Mouse (Mus musculus) myocyte (in vitro differentiated cells): ENCODE measurements around the gene Crispld2.

Experiments used
- CEBPB ChIP-seq: IDR thresholded peaks from 2 replicates; pipeline ENCODE4 v1.6.1; 2011; ENCODE audit warnings: mild to moderate bottlenecking, moderate library complexity; ENCODE audit not compliant: poor library complexity, insufficient read depth, severe bottlenecking
- E2F4 ChIP-seq: IDR thresholded peaks from one replicate; pipeline ENCODE4 v1.6.1; 2011; ENCODE audit warnings: mild to moderate bottlenecking, control low read depth, moderate library complexity; ENCODE audit not compliant: insufficient read depth
- MAX ChIP-seq: IDR thresholded peaks from one replicate; pipeline ENCODE4 v1.6.1; 2011; ENCODE audit warnings: low read depth, mild to moderate bottlenecking, control low read depth
- MYOD1 ChIP-seq, 3 experiments: IDR thresholded peaks; one replicate each; pipeline ENCODE4 v1.6.1; 2011; ENCODE audit warnings: control low read depth in 2 of 3, low read depth in 2 of 3, mild to moderate bottlenecking in 2 of 3, moderate library complexity in 1 of 3; ENCODE audit not compliant: insufficient read length in 2 of 3, control insufficient read depth in 1 of 3
- POLR2A ChIP-seq: IDR thresholded peaks from one replicate; pipeline ENCODE4 v1.6.1; 2011; ENCODE audit warnings: low read depth, mild to moderate bottlenecking, control low read depth, moderate library complexity; ENCODE audit not compliant: insufficient read length
- SRF ChIP-seq: IDR thresholded peaks from one replicate; pipeline ENCODE4 v1.6.1; 2011; ENCODE audit warnings: low read depth; ENCODE audit not compliant: control insufficient read depth, insufficient read length
- USF1 ChIP-seq: IDR thresholded peaks from one replicate; pipeline ENCODE4 v1.6.1; 2011; ENCODE audit warnings: low read depth, mild to moderate bottlenecking, control low read depth, moderate library complexity

GRCm38 (mm10) chr8:120037611-120038010 is 45.4 kb downstream of the Crispld2 start:
- no peak for TF ChIP-seq MAX
- no peak for TF ChIP-seq USF1
- no peak for TF ChIP-seq POLR2A
- no peak for TF ChIP-seq E2F4
- no peak for TF ChIP-seq CEBPB
- TF ChIP-seq MYOD1 (IDR thresholded peaks at IDR 0.05; ENCODE audit: control insufficient read depth in 1 of 3, insufficient read length in 2 of 3, low read depth in 2 of 3), result no peak
- TF ChIP-seq SRF, result no peak
